Mouse (Mus musculus) erythroblast, embryonic 14.5 days (primary cell): Measurements from ENCODE around the gene Maml3. TPM values are rescaled to one million over a fixed set of nuclear protein-coding genes. Genes with fewer than 3 reads are reported as not detected.

Experiments used
- H3K27me3 ChIP-seq: 2 replicates; pipeline ENCODE4 v1.6.1; 2012; ENCODE audit warnings: inconsistent platforms; ENCODE audit not compliant: control insufficient read depth
- H3K36me3 ChIP-seq: 2 replicates; pipeline ENCODE4 v1.6.1; 2012; ENCODE audit warnings: mild to moderate bottlenecking, inconsistent platforms; ENCODE audit not compliant: control insufficient read depth
- H3K4me1 ChIP-seq: 2 replicates; pipeline ENCODE4 v1.6.1; 2012; ENCODE audit warnings: inconsistent platforms; ENCODE audit not compliant: control insufficient read depth
- H3K4me3 ChIP-seq: replicated peaks from 2 replicates; pipeline ENCODE3; 2012; ENCODE audit warnings: moderate library complexity, mild to moderate bottlenecking, inconsistent platforms
- H3K9me3 ChIP-seq: 2 replicates; pipeline ENCODE4 v1.6.1; 2012; ENCODE audit warnings: low read length, inconsistent platforms, mixed read lengths; ENCODE audit not compliant: control insufficient read depth
- GATA1 ChIP-seq: IDR thresholded peaks from 2 replicates; pipeline ENCODE4 v1.6.1; 2012; ENCODE audit warnings: low read length, inconsistent platforms, mixed read lengths
- TAL1 ChIP-seq: IDR thresholded peaks from 3 replicates; pipeline ENCODE4 v1.6.1; 2012; ENCODE audit warnings: low read length, inconsistent platforms, mixed read lengths
- polyA plus RNA-seq: library from polyadenylated mRNA; stranded (reverse); fragments of >175 nt; gene quantifications from 2 replicates; pipeline ENCODE4 v1.2.3, GENCODE M21; 2012

Maml3 gene
- polyA plus RNA-seq, 1 experiment = 0.04 TPM

DNA sequence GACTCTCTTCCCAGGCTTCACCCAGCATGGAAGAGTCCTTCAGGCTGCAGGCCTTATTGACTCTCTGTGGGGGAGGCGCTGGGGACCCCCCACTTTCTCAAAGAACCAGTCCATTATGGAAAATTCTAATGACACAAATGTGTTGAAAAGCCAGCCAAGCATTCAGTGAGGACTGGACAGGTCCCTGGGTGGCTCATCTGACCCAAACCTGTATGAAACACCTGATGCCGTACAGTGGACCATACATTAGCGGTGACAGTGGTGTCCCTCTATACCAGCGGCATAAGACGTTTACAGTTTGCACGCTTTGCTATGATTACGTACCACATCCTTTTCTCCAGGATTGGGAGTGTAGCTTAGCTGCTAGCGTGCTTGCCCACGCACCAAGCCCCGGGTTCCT, 342.0 kb downstream of the Maml3 start:
- H3K9me3 ChIP-seq = peaks cover 3% of the 10 kb centered on the region; the same call in 1 of the 2 replicates
- H3K36me3 ChIP-seq = no peaks in the 10 kb centered on the region
- no peak overlapping the region for H3K4me3 ChIP-seq
- no peaks in the 10 kb centered on the region; the same call in 1 of the 2 replicates for H3K4me1 ChIP-seq
- no peaks in the 10 kb centered on the region for H3K27me3 ChIP-seq
- TF ChIP-seq GATA1 = no peak
- TF ChIP-seq TAL1 = no peak

DNA sequence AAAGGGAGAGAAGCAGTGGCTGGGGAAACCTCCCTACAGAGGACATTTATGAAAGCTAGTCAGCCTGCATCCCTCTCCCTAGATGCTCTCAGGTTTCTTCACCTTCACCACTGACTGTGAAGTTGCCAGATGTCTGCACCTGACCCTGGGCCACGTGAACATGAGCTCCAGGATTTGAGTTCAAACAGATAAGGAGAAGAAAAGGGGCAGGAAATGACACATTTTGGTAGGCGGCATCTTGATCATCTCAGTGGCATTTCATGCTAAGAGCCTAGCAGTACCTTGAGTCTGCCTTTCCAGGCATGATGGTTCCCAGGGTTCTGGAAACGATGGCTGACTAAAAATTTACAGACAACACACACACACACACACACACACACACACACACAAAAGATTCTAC, 345.3 kb downstream of the Maml3 start:
- Histone ChIP-seq H3K4me1 (no peaks in the 10 kb centered on the region; the same call in 1 of the 2 replicates), H3K27me3 (no peaks in the 10 kb centered on the region), H3K9me3 (no peaks in the 10 kb centered on the region), H3K36me3 (no peaks in the 10 kb centered on the region), H3K4me3 (no peak overlapping the region)
- TF ChIP-seq GATA1 (no peak), TAL1 (no peak)

DNA sequence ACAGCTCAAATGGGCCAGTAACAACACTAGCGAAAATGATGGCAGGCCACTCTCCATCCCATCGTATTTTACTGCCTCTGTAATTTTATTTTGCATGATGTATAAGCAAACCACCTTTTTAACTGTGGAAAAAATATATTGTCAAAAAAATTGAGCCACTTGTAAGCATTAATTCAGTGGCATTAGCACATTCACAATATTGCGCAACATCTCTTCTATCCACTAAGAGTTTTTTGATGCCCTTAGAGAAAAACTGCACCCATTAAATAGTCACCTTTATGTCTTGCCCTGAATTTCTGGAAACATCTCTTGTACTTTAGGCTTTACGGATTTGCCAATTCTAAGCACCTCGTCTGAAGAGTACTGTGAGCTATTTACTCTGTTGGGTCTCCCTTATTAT, 347.8 kb downstream of the Maml3 start:
- H3K4me1 ChIP-seq = no peaks in the 10 kb centered on the region

DNA sequence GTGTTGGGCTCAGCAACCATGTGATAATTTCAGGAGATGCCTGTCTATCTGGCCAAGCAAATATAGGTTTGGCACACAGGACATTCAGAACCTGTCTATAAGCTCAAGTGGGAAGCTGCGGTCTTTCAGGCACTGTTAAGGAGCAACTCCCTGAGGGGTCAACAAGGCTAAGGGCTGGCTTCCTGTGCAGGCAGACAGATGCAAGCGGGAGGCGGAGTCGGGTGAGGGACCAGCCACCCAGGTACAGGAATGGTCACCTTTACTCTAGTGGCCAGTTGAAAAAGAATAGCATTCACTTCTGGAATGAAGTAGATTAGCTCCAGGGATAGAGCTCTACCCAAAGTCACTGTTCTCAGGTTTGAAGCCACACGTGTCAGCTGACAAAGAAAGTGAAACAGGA, 348.6 kb downstream of the Maml3 start:
- H3K4me1 ChIP-seq = no peaks in the 10 kb centered on the region; the same call in 1 of the 2 replicates
- no peaks in the 10 kb centered on the region for H3K27me3 ChIP-seq
- H3K4me3 ChIP-seq = no peak overlapping the region
- no peaks in the 10 kb centered on the region for H3K9me3 ChIP-seq
- no peak for TF ChIP-seq GATA1
- TF ChIP-seq TAL1 = no peak
- H3K36me3 ChIP-seq = no peaks in the 10 kb centered on the region

More for the DNA sequence above, 347.8 kb downstream of the Maml3 start:
- Histone ChIP-seq H3K27me3 (no peaks in the 10 kb centered on the region), H3K4me3 (no peak overlapping the region), H3K36me3 (no peaks in the 10 kb centered on the region), H3K9me3 (no peaks in the 10 kb centered on the region)
- TF ChIP-seq TAL1 (no peak), GATA1 (no peak)

DNA sequence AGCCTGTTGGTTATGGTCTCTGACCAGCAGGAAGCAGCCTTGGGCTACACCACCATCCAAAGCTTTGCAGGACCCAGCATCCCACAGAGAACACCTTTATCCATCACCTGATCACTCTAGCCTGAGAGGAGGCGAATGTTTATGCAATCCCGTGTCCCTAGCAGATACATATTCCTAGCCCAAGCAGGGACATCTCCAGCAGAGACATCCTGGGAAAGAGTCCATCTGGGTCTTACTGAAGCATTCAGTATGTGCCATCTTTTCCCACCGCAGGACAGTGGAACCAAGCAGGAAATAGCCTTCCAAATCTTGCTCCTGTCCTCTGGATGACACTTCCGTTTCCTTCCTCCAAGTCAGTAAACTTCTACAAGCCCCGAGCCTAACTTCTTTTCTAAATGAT, 351.6 kb downstream of the Maml3 start:
- no peak overlapping the region for H3K4me3 ChIP-seq
- no peaks in the 10 kb centered on the region for H3K9me3 ChIP-seq
- H3K4me1 ChIP-seq = no peaks in the 10 kb centered on the region; the same call in none of the 2 replicates
- H3K27me3 ChIP-seq = no peaks in the 10 kb centered on the region
- TF ChIP-seq GATA1 (no peak), TAL1 (no peak)
- H3K36me3 ChIP-seq = no peaks in the 10 kb centered on the region

DNA sequence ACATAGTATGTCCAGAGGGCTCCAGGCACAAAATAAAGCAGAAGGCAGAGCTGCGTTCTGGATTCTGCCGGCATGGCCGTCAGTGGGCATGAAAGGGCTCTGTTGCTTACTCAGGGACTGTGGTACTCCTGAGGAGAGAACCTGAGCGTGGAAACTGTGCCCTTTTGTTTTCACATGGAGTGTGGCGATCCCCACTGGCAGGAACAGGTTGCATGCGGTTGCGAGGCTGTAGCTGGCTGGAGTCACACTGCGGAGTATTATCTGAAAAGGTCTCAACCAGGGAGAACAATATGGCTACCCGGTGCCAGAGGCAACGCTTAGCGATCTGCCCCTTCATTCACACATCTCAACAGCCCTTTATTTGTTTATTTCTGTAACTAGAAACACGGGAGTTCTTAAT, 353.4 kb downstream of the Maml3 start:
- no peak for TF ChIP-seq GATA1
- TF ChIP-seq TAL1 = no peak
- Histone ChIP-seq H3K9me3 (no peaks in the 10 kb centered on the region), H3K4me1 (no peaks in the 10 kb centered on the region; the same call in none of the 2 replicates), H3K36me3 (no peaks in the 10 kb centered on the region), H3K27me3 (no peaks in the 10 kb centered on the region), H3K4me3 (no peak overlapping the region)

DNA sequence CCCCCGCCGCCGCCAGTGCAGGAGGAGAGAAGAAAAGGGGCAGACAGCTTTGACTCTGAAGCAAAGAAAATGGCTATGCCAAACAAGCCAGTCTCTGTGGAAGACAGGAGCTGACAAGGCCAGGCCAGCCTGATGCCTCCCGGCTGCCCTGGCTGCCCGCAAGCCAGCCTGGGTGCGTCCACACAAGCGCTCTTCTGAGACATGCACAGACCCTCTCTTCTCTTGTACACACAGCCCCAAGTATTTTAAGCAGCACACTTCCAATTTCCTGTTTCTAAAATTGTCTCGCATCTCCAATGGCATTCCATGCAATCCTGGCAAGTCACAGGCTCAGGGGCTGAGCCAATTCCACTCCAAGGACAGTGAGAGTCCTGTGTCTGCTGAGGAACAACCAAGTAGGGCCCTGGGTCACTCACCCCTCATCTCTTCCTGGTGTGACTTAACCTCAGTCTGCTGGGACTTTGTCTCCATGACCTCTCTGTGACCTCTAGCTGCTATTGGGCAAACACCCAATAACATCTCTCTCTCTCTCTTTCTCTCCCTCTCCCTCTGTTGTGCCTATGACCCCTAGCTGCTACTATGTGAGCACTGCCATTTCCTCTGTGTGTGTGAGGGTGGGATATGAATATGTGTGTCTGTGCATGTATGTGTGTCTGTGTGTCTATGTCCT, 354.9 kb downstream of the Maml3 start:
- TF ChIP-seq TAL1 = no peak
- TF ChIP-seq GATA1 = no peak
- Histone ChIP-seq H3K36me3 (no peaks in the 10 kb centered on the region), H3K4me3 (no peak overlapping the region), H3K27me3 (no peaks in the 10 kb centered on the region), H3K4me1 (peaks cover 6% of the 10 kb centered on the region), H3K9me3 (no peaks in the 10 kb centered on the region)

DNA sequence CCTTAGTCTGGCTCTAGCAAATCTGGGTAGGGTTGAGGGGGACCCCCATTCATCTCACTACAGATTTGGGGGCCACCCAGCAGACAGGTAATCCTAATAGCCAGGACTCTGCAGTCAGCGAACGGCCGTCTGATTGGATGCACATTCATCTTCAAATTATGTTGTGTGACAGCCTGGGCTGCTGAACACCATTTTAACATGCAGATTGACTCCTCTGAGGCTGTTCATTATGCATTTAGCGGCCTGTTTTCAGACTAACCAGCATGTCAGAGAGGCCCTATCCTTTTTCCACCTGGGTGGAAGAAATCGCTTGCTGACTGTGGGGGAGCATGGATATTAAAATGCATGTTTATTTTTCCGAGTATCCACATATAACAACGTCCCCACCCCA, 355.5 kb downstream of the Maml3 start:
- TF ChIP-seq GATA1 (no peak), TAL1 (no peak)
- Histone ChIP-seq H3K36me3 (no peaks in the 10 kb centered on the region), H3K4me1 (peaks cover 12% of the 10 kb centered on the region), H3K27me3 (no peaks in the 10 kb centered on the region), H3K9me3 (no peaks in the 10 kb centered on the region), H3K4me3 (no peak overlapping the region)

DNA sequence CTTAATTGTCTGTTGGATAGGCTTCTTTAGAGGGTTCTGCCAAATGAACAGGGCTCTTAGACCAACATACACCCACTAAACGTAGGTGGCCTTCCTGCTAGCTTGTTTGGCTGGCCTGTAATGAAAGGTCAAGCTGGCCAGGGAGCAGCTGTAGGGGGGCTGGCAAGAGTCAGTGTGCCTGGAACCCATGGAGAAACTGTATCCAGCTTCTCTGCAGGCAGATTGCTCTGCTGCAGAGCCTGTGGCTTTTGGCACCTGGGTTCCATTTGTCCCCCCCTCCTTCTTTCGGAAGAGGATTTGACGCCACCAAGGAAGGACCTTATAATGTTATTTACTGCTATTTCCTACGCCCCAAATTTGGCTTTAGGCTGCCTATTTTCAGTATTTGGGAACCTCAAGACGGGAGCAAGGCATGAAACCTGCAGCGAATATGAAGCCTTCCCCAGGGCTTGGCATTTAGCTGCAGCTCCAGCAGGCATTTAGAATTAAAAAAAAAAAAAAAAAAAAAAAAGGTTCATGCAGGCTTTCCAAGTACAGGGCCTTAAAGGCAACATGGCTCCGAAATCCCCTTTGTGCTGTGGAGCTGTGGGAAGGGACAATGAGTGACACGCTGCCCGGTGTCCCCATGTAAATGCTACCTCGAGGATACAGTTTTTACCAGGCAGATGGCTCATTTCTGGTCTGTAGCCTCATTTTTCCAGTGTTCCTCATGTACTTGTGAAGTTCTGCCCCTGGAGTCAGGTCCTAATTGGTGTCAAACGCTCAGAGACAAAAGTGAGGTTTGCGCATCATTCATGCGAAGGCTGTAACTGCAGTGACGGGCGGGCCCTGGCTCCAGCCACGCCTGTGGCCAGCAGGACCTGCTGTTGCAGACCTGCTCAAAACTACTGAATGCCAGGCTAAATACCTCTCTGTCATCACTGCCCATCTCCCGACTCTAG, 356.2 kb downstream of the Maml3 start:
- no peaks in the 10 kb centered on the region for H3K9me3 ChIP-seq
- H3K4me3 ChIP-seq = no peak overlapping the region
- TF ChIP-seq TAL1 (no peak), GATA1 (no peak)
- peaks cover 18% of the 10 kb centered on the region for H3K4me1 ChIP-seq
- H3K36me3 ChIP-seq = no peaks in the 10 kb centered on the region
- no peaks in the 10 kb centered on the region for H3K27me3 ChIP-seq
